ENCODE assay signal across 24 mouse cellular contexts in genomic region chr4:123334177-123334576, GRCm38 (mm10). TPM values are rescaled to one million over a fixed set of nuclear protein-coding genes. Genes with fewer than 3 reads are reported as not detected.
"Had no signal": no experiment of that assay in that cellular context is flagged by ENCODE, and none has a peak within 500 bp of the region (broad histone marks: within the 10 kb centered on the region; RNA-seq: fewer than 3 reads in every experiment).

No protein-coding gene starts in this region.

- DNase-seq: kidney, adult 2 months; layer of hippocampus, postnatal 36 days; left cerebral cortex, postnatal 4 days; liver, postnatal 0 days; lung, embryonic 14.5 days; right cerebral cortex, postnatal 25 days; thymus, postnatal 25 days had no signal

- H3K27ac ChIP-seq: kidney, postnatal 0 days; left cerebral cortex, adult 2 months; limb, embryonic 12.5 days; limb, embryonic 15.5 days; liver, embryonic 14.5 days; macrophage; midbrain, embryonic 12.5 days; midbrain, embryonic 15.5 days; neural tube, embryonic 12.5 days; neural tube, embryonic 15.5 days had no signal

- H3K4me3 ChIP-seq: left cerebral cortex, adult 2 months; limb, embryonic 12.5 days; limb, embryonic 15.5 days; midbrain, embryonic 12.5 days; midbrain, embryonic 15.5 days; neural tube, embryonic 12.5 days; neural tube, embryonic 15.5 days had no signal

- H3K27me3 ChIP-seq: midbrain, embryonic 15.5 days; neural tube, embryonic 12.5 days; neural tube, embryonic 15.5 days had no signal

- H3K4me1 ChIP-seq: limb, embryonic 15.5 days; midbrain, embryonic 12.5 days; midbrain, embryonic 15.5 days; neural tube, embryonic 12.5 days; neural tube, embryonic 15.5 days had no signal

- H3K36me3 ChIP-seq: limb, embryonic 12.5 days; limb, embryonic 15.5 days; midbrain, embryonic 12.5 days; midbrain, embryonic 15.5 days; neural tube, embryonic 12.5 days; neural tube, embryonic 15.5 days had no signal

RNA-seq across cellular contexts. Expression of gene Bmp8a, which starts 8.9 kb away (rescaled TPM):
- total RNA-seq: layer of hippocampus, postnatal 10 days; layer of hippocampus, postnatal 36 days; megakaryocyte, adult 5-6 weeks had no signal
- polyA plus RNA-seq: macrophage; midbrain, embryonic 15.5 days had no signal

RNA-seq across cellular contexts. Expression of gene Oxct2a, which starts 10.7 kb away (rescaled TPM):
- total RNA-seq: layer of hippocampus, postnatal 10 days; left cerebral cortex, adult 2 months; left cerebral cortex, postnatal 14 days; megakaryocyte, adult 5-6 weeks had no signal
- polyA plus RNA-seq: kidney, embryonic 14.5 days; kidney, postnatal 0 days; limb, embryonic 12.5 days; liver, postnatal 0 days; lung, embryonic 14.5 days; lung, postnatal 0 days; macrophage; midbrain, embryonic 12.5 days; neural tube, embryonic 12.5 days; stomach, embryonic 16.5 days; thymus, postnatal 0 days had no signal
